Mouse (Mus musculus): ENCODE results near the gene Mrpl33. TPM values are rescaled to one million over a fixed set of nuclear protein-coding genes. Genes with fewer than 3 reads are reported as not detected.
"Not testable (repeated sequence)": the region's sequence is repeated elsewhere in the genome, so short reads cannot be mapped to it uniquely, and the experiment has no call there.

Mrpl33 gene
- polyA plus RNA-seq, 1 experiment, result 71.0 TPM

DNA sequence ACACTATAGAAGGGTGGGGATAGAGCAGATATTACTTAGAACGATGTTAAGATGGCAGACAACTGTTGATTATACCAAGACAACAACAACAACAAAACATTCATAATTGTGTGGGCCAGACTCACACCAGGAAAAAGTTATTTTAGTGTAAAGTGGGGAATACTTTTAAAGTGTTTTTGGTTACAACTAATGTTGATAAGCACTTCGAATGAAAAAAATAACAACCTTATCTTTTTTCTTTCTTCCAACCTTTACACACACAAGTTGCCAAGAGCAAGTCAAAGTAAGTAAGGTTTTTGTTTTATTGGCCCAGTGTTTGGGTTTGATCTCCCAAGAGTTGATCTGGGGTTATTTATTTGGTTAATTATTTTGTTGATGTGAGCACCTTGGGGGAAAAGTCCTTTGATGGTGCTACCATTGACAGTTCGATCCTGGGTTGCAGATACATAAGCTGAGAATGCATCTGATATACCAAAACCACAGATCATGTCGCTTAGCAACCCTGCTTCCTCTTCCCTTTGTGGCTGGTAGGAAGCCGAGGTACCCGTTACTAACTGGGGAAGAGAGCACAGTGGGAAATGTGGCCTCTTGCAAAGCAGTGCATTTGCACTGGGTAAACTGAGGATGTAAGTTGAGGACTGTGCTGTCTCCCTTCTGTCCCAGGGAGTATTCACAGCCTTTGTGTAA lies 17.7 kb downstream of the Mrpl33 start:
- TF ChIP-seq CTCF (IDR thresholded peaks at IDR 0.05; ENCODE audit: borderline replicate concordance, extremely low read depth, insufficient read depth, insufficient read length) (no peak), POLR2A (IDR thresholded peaks at IDR 0.05; ENCODE audit: borderline replicate concordance, extremely low read depth, insufficient read depth, insufficient read length, poor library complexity, severe bottlenecking) (no peak)
- no peak for DNase-seq (ENCODE audit: low read depth)

- no peak for TF ChIP-seq CTCF (IDR thresholded peaks at IDR 0.05; ENCODE audit: borderline replicate concordance, extremely low read depth, insufficient read depth, insufficient read length)
- no peak for TF ChIP-seq POLR2A (IDR thresholded peaks at IDR 0.05; ENCODE audit: borderline replicate concordance, extremely low read depth, insufficient read depth, insufficient read length, poor library complexity, severe bottlenecking)
- no peak for DNase-seq (ENCODE audit: low read depth)
These were observed 23.6 kb downstream of the Mrpl33 start for GRCm38 (mm10) chr5:31620326-31620725.

DNA sequence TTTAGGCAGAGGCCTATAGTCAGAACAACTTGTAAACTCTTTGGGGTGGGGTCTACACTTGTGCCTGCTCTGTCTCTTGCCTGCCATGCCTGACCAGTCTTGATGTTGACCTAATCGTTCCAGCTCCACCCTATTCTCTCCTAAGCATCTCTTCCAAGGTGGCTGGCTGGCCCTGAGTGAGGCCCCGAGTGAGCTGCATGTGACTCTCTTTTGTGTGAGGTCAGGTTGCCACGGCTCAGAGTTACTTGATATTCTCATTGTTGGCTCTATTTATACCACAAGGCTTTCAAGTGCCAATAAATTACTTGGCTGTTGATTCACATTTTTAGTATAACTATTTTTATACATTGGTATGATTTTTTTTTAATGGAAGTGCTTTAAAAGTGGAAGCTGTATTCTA lies 30.4 kb downstream of the Mrpl33 start:
- no peak for DNase-seq (ENCODE audit: low read depth)
- TF ChIP-seq CTCF (IDR thresholded peaks at IDR 0.05; ENCODE audit: borderline replicate concordance, extremely low read depth, insufficient read depth, insufficient read length), result no peak
- no peak for TF ChIP-seq POLR2A (IDR thresholded peaks at IDR 0.05; ENCODE audit: borderline replicate concordance, extremely low read depth, insufficient read depth, insufficient read length, poor library complexity, severe bottlenecking)

DNA sequence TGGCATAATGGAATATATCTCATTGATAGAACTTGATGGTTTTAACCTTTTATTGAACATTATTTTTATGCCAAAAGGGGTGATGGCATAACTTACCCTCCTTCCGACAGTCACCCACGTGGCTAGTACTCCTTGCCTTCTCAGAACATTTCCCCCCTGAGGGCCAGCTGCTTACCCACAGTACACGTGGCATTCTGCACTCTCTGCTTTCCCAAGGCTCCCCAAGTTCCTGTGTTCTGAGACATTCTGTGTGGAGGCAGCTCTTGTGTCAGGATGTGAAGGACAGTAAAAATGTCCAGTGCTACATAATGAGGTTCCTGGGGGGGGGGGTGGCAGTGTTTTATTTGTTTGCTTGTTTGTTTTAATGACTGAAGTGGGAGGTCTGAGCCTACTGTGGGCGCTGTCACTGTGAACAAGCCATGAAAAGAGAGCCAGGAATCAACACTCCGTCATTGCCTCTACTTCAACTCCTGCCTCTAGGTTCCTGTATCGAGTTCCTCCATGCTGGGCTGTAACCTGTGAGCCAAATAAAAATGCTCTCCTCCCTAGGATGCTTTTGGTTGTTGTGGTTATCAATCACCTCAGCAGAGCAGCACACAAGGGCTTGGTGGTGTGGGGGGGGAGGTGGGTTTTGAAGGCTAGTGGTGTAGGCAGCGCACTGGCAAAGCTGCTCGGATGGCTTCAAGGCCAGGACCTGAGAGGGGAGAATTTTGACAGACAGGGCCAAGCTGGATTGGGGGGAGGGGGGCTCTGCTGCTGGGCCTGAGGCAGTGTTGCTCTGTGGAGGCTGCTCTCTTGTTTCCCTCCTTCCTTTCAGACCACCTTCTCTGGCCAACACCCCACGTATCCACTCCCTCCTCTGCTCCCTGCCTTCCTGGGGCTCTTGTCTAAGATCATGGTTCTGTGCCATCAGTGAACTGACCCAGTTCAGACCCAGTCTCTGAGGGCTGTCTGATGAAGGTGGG lies 31.1 kb downstream of the Mrpl33 start:
- DNase-seq (ENCODE audit: low read depth), result no peak
- no peak for TF ChIP-seq POLR2A (IDR thresholded peaks at IDR 0.05; ENCODE audit: borderline replicate concordance, extremely low read depth, insufficient read depth, insufficient read length, poor library complexity, severe bottlenecking)
- TF ChIP-seq CTCF (IDR thresholded peaks at IDR 0.05; ENCODE audit: borderline replicate concordance, extremely low read depth, insufficient read depth, insufficient read length), result no peak

- no peak for DNase-seq (ENCODE audit: low read depth)
- TF ChIP-seq POLR2A (IDR thresholded peaks at IDR 0.05; ENCODE audit: borderline replicate concordance, extremely low read depth, insufficient read depth, insufficient read length, poor library complexity, severe bottlenecking), result no peak
- TF ChIP-seq CTCF (IDR thresholded peaks at IDR 0.05; ENCODE audit: borderline replicate concordance, extremely low read depth, insufficient read depth, insufficient read length), result no peak
These were observed 31.8 kb downstream of the Mrpl33 start for GRCm38 (mm10) chr5:31628555-31628954.

DNA sequence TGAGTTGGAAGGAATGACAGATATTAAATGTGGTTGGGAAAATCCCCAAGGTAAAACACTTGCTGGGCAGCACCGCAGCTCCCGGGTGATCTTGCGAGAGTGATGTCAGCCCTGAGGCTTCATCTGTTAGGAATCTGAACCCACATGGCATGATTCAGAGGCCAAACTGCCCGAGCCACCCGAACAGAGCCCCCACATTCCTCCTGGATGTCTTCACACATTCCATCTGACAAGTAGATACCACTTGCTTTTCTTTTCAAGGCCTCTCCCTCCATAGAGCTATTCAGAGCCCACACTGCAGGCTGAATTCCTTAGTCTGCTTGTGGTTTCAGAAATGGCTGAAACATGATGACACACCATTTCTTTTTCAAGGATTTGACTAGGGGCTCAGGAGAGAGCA lies 33.3 kb downstream of the Mrpl33 start:
- TF ChIP-seq CTCF (IDR thresholded peaks at IDR 0.05; ENCODE audit: borderline replicate concordance, extremely low read depth, insufficient read depth, insufficient read length) (no peak), POLR2A (IDR thresholded peaks at IDR 0.05; ENCODE audit: borderline replicate concordance, extremely low read depth, insufficient read depth, insufficient read length, poor library complexity, severe bottlenecking) (no peak)
- DNase-seq (ENCODE audit: low read depth), result peak; percentile 35

DNA sequence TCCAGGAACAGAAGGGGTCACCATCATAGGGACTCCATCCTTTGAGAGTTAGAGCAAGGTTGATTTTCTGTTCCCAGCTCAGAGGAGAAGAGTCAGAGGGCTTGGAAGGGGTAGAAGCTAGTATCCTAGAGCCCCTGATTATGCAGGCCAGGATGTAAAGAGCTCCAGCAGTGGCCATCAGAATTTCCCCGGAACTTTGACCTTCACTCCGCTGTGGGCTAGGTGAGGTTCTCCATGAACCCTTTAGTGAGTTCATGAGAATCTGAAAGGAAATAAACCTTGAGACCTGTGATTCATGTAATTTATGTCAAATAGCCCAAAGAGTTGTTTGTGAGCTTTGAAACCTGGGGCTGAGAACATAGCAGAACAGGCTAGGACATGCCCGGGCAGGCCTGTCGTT lies 34.4 kb downstream of the Mrpl33 start:
- DNase-seq (ENCODE audit: low read depth), result not testable (repeated sequence)

DNA sequence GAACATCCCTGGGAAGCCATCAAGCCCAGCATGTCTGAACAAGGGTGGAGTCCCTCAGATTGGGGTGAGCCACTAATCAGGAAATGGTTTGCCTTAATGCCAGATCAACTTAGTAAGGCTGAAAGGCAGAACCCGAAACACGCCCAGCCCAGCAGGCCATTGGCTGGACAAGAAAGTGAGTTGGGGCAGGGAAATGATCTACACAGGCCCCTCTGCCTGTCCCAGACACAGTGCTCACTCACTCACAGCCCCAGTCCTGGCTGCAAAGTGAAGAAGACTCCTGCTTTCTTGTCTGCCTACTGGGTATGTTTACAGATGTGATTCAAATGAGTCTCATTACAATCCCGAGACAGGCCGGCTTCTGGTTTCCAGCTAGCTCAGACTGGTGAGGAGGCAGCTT lies 37.4 kb downstream of the Mrpl33 start:
- no peak for TF ChIP-seq POLR2A (IDR thresholded peaks at IDR 0.05; ENCODE audit: borderline replicate concordance, extremely low read depth, insufficient read depth, insufficient read length, poor library complexity, severe bottlenecking)
- TF ChIP-seq CTCF (IDR thresholded peaks at IDR 0.05; ENCODE audit: borderline replicate concordance, extremely low read depth, insufficient read depth, insufficient read length), result no peak
- DNase-seq (ENCODE audit: low read depth), result no peak

- DNase-seq (ENCODE audit: low read depth), result no peak
- TF ChIP-seq POLR2A (IDR thresholded peaks at IDR 0.05; ENCODE audit: borderline replicate concordance, extremely low read depth, insufficient read depth, insufficient read length, poor library complexity, severe bottlenecking) (no peak), CTCF (IDR thresholded peaks at IDR 0.05; ENCODE audit: borderline replicate concordance, extremely low read depth, insufficient read depth, insufficient read length) (no peak)
These were observed 37.9 kb downstream of the Mrpl33 start for GRCm38 (mm10) chr5:31634679-31635078.

DNA sequence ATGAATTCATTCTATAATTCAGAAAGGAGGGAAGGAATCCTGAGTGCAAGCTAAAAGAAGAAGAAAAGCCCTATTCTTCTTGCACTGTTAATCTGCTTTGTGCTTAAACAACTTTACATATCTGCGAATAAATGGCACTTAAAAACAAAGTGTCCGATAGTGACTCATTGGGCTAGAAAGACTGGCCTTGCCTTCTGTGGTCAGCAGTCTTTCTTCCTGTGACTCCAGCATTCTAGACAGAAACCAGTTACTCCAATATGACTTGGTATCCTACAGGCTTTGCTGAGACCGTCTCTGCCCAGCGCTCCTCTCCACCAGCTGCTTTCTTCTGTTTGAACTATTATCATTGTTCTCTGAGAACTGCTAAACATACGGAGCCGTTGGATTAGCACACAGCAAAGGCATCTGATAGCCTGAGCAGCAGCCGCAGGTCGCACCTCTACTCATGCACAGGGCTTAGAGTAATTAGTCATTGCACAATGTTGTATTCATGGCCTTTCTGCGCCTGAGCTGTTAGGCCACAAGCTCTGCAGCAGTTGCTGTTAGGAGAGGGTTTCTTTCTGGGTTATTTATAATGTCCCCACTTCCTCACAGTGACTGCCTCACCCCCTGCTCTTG lies 40.0 kb downstream of the Mrpl33 start:
- DNase-seq (ENCODE audit: low read depth), result peak; percentile 13
- TF ChIP-seq CTCF (IDR thresholded peaks at IDR 0.05; ENCODE audit: borderline replicate concordance, extremely low read depth, insufficient read depth, insufficient read length), result no peak
- no peak for TF ChIP-seq POLR2A (IDR thresholded peaks at IDR 0.05; ENCODE audit: borderline replicate concordance, extremely low read depth, insufficient read depth, insufficient read length, poor library complexity, severe bottlenecking)

- DNase-seq (ENCODE audit: low read depth), result no peak
- no peak for TF ChIP-seq CTCF (IDR thresholded peaks at IDR 0.05; ENCODE audit: borderline replicate concordance, extremely low read depth, insufficient read depth, insufficient read length)
- TF ChIP-seq POLR2A (IDR thresholded peaks at IDR 0.05; ENCODE audit: borderline replicate concordance, extremely low read depth, insufficient read depth, insufficient read length, poor library complexity, severe bottlenecking), result no peak
These were observed 43.8 kb downstream of the Mrpl33 start for GRCm38 (mm10) chr5:31640542-31640941.

Measured in brain, embryonic 14.5 days (tissue).